Mouse (Mus musculus) T-cell, adult 66 days (primary cell): Measurements from ENCODE around the gene Sult1a1. TPM values are rescaled to one million over a fixed set of nuclear protein-coding genes. Genes with fewer than 3 reads are reported as not detected.

ENCODE experiments used
- total RNA-seq, 2 experiments: library from RNA; stranded (reverse); gene quantifications; 3 replicates in 1 of 2; 4 replicates in 1 of 2; pipeline ENCODE4 v1.2.4; 2023

Gene Sult1a1
- 1 to 10 TPM in 1 of 2 experiments, not detected in 1; 1.3 TPM for total RNA-seq

GRCm38 (mm10) chr7:126676207-126676606 is at the start of gene Sult1a1:
Sult1a1 (minus strand) TSS chr7:126676432.

GRCm38 (mm10) chr7:126707442-126708174 is 31.4 kb upstream of the Sult1a1 start, which contains the start of gene Coro1a:
Coro1a (minus strand) TSS chr7:126707787.

GRCm38 (mm10) chr7:126695631-126696207 is 19.5 kb upstream of the Sult1a1 start, which contains the start of gene Slx1b:
Slx1b (minus strand) TSS chr7:126695784.

GRCm38 (mm10) chr7:126695210-126695611 is 19.0 kb upstream of the Sult1a1 start, which contains the start of gene Bola2:
Bola2 (plus strand) TSS chr7:126695401.

GRCm38 (mm10) chr7:126649231-126650051 is 26.8 kb downstream of the Sult1a1 start, which contains the start of gene Sgf29:
Sgf29 (plus strand) TSS chr7:126649309.

GRCm38 (mm10) chr7:126630824-126631518 is 45.3 kb downstream of the Sult1a1 start, which contains the start of gene Nupr1:
Nupr1 (minus strand) TSS chr7:126630861.

Other genes starting within 250 kb of the Sult1a1 start
- gene Rabep2, start 247.7 kb downstream of the Sult1a1 start, total RNA-seq: 10 to 100 TPM; 44.7 to 45.1 TPM
- under 1 TPM; 0.55 to 0.89 TPM for gene Atp2a1, start 213.3 kb downstream of the Sult1a1 start, total RNA-seq
- gene Sh2b1, start 201.0 kb downstream of the Sult1a1 start, total RNA-seq: 10 to 100 TPM; 87.3 to 90.5 TPM
- 10 to 100 TPM; 50.0 to 55.9 TPM for gene Tufm, start 189.1 kb downstream of the Sult1a1 start, total RNA-seq
- gene Atxn2l, start 173.0 kb downstream of the Sult1a1 start, total RNA-seq: 100 to 1,000 TPM; 217 to 227 TPM
- 100 to 1,000 TPM; 138 to 142 TPM for gene Eif3c, start 110.0 kb downstream of the Sult1a1 start, total RNA-seq
- gene Apobr, start 91.5 kb downstream of the Sult1a1 start, total RNA-seq: 1 to 10 TPM; 8.0 to 8.8 TPM
- gene Cln3, start 90.6 kb downstream of the Sult1a1 start, total RNA-seq: 100 to 1,000 TPM; 129 to 140 TPM
- gene Il27, start 81.5 kb downstream of the Sult1a1 start, total RNA-seq: not detected
- gene Nupr1, start 45.6 kb downstream of the Sult1a1 start, total RNA-seq: not detected
- gene Sgf29, start 27.1 kb downstream of the Sult1a1 start, total RNA-seq: 10 to 100 TPM; 71.8 to 85.5 TPM
- gene Bola2, start 19.0 kb upstream of the Sult1a1 start, total RNA-seq: 100 to 1,000 TPM; 171 to 175 TPM
- gene Slx1b, start 19.4 kb upstream of the Sult1a1 start, total RNA-seq: 10 to 100 TPM; 15.6 to 17.2 TPM
- 1,000 to 10,000 TPM; 1,416 to 1,422 TPM for gene Coro1a, start 31.4 kb upstream of the Sult1a1 start, total RNA-seq
- 10 to 100 TPM; 37.3 to 45.5 TPM for gene Mapk3, start 83.2 kb upstream of the Sult1a1 start, total RNA-seq
- 1 to 10 TPM; 3.6 to 4.4 TPM for gene Gdpd3, start 89.9 kb upstream of the Sult1a1 start, total RNA-seq
- gene Ypel3, start 100.5 kb upstream of the Sult1a1 start, total RNA-seq: 100 to 1,000 TPM; 240 to 256 TPM
- gene Tbx6, start 105.1 kb upstream of the Sult1a1 start, total RNA-seq: 10 to 100 TPM; 11.6 to 13.5 TPM
- 100 to 1,000 TPM; 229 to 235 TPM for gene Ppp4c, start 116.1 kb upstream of the Sult1a1 start, total RNA-seq
- gene Fam57b, start 121.2 kb upstream of the Sult1a1 start, total RNA-seq: not detected
- gene 4930451I11Rik, start 155.2 kb upstream of the Sult1a1 start, total RNA-seq: not detected
- gene Doc2a, start 171.0 kb upstream of the Sult1a1 start, total RNA-seq: not detected
- gene Hirip3, start 185.5 kb upstream of the Sult1a1 start, total RNA-seq: 10 to 100 TPM; 22.0 to 25.4 TPM
- 10 to 100 TPM; 68.2 to 83.5 TPM for gene Ino80e, start 185.9 kb upstream of the Sult1a1 start, total RNA-seq
- 100 to 1,000 TPM in 1 of 2 experiments, 10 to 100 TPM in 1; 91.4 to 105 TPM for gene Taok2, start 208.3 kb upstream of the Sult1a1 start, total RNA-seq
- 10 to 100 TPM; 27.4 to 28.3 TPM for gene Tmem219, start 246.5 kb upstream of the Sult1a1 start, total RNA-seq